Mouse (Mus musculus) urinary bladder, postnatal 4 days (tissue): ENCODE results near the gene Echdc3.

ENCODE experiments used
- DNase-seq, 2 experiments: peaks; one replicate each; pipeline ENCODE4 v3.0.0; 2021 to 2022; ENCODE audit warnings: low spot score in 2 of 2

The Echdc3 gene

GRCm38 (mm10) chr2:6168560-6168959 lies 44.3 kb downstream of the Echdc3 start:
- DNase-seq, result no peak

DNA sequence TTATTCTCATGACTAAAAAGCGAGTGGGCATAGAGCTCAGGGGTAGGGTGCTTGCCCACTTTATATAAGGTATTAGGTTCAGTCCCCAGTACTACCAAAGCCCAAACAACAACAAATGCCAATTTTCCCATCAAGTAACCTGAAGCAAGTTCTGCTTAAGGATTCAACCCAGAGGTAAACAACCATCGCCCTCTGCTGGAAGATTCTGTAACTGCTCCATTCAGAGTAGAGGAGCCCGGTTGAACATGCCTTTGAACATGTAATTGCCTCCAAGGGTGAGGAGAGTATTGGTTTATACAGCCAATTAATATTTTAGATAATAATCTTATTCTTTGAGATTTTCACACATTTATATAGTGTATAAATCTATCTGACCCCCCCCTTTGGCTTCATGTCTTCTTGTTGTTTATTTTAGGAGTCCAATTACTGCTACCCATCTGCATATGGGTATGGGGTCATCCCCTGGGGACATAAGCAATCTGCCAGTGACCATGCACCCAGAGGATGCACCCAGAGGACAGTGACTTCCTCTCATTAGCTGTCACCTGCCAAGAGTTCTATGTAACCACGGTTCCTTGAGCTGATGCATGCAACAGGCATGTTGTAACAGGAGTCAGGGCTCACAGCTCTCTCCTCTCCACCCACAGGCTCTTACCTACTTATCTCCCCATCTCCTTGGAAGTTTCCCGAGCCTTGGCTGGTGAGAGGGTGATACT lies 44.8 kb downstream of the Echdc3 start:
- DNase-seq, result peak; percentile 39 to 79

- no peak for DNase-seq
These were observed 47.1 kb downstream of the Echdc3 start for GRCm38 (mm10) chr2:6165771-6166170.

- no peak for DNase-seq
These were observed 48.1 kb downstream of the Echdc3 start for GRCm38 (mm10) chr2:6164606-6165290.

- DNase-seq, result peak; percentile 39 to 61
These were observed 50.3 kb downstream of the Echdc3 start for GRCm38 (mm10) chr2:6162366-6163040.

DNA sequence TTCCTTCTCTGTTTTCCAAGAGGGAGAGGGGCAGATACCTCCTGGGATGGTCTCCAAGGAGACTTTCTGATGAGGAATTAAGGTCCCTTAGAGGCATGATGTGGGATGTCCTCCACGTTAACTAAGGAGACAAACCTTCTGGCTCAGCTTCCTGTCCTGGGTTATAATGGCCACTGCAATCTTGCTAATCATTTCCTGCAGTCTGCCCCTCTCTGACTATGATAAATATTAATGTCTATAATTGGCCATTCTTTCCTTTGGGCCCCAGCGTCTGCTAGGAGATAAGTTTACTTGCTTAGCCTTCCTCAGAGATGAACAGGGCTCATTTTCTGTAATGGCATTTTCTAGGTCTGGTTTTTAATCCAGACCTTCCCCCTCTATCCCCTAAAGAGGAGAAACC lies 53.1 kb downstream of the Echdc3 start:
- DNase-seq, result no peak

GRCm38 (mm10) chr2:6159219-6159618 lies 53.6 kb downstream of the Echdc3 start:
- no peak for DNase-seq

DNA sequence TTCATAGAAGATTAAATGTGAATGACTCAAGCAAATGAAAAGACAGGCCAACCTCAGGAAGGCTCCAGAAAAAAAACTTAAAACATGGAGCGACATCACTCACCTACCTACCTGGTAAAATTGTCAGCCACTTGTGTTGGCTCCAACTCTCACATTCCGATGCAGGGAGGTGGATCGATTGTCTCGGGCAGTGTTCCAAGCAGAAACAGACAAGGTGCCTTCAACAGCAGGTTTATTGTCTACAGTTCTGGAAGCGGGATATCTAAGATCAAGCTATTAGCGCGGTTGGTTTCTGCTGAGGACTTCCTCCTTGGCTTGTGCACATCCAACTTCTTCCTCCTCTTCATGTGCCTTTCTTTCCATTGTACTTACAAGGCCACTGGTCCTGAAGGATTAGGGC lies 55.2 kb downstream of the Echdc3 start:
- no peak for DNase-seq

- DNase-seq, result no peak
These were observed 55.6 kb downstream of the Echdc3 start for GRCm38 (mm10) chr2:6157208-6157607.

DNA sequence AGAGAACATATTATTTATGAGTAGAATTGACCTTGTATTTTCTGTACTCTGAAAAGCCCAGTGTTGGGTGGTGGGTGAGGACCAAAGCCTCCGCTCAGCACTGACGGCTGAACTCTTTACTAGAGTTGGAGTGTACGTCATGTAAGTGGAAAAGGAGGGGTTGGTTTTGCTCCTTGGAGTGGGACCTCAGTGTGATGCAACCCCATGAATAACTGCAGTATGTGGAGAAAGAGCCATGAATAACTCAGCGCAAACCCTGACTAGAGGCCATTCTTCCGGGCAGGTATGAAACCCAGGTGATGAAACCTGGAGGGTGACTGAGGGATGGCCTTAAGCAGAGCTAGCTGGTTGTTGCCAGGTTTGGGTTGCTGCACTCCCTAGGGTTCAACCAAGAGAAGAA lies 63.0 kb downstream of the Echdc3 start:
- no peak for DNase-seq

DNA sequence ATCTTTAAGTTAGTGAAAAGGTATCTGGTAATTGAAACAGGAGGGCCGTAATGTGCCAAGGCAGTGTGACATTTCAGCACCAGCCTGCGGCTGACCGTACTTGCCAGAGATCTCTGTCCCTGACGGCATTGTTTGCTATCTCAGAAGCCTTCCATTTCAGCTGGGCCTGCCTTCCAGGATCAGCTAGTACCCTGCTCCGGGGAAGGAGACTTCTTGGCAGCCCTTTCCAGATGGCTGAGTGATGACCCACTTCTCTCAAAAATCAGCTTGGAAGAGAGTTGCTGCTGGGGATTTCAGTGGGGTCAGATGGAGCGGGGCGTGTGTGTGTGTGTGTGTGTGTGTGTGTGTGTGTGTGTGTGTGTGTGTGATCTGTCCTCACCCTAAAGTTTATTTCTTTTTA lies 65.9 kb downstream of the Echdc3 start:
- DNase-seq, result no peak

- no peak for DNase-seq
These were observed 66.6 kb downstream of the Echdc3 start for GRCm38 (mm10) chr2:6146257-6146656.

- no peak for DNase-seq
These were observed 67.2 kb downstream of the Echdc3 start for GRCm38 (mm10) chr2:6145611-6146010.

- DNase-seq, result no peak
These were observed 69.7 kb downstream of the Echdc3 start for GRCm38 (mm10) chr2:6142915-6143654.

DNA sequence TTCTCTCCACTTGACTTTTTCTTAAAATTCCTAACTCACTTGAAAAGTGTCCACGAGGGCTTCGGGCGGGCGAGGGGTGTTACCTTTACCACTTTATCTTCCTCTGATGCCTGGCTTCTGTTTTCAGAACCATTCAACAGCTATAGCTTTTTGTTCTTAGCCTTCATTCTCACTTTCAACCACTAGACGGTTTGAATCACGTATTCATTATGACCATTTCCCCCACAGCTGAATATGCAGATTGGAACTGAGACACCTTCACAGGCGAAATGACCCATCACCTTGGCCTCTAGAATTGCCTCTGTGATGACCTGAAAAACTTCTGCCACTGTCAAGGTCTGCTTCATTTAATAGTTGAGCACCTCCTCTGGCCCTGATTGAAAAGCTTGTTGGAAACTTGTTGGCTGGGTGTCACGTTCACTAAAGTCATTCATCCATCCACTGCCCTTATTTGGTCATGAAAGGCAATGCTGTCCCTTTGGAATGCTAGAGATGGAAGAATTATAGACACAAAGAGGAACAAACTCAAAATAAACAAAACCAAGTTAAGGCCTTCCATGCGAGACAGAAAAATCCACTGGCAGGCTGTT lies 72.2 kb downstream of the Echdc3 start:
- DNase-seq, result no peak
